Mouse (Mus musculus) limb, embryonic 13.5 days (tissue): ENCODE measurements around the gene Slc25a43. TPM values are rescaled to one million over a fixed set of nuclear protein-coding genes. Genes with fewer than 3 reads are reported as not detected.

Experiments
- ATAC-seq: fragments of 200-750 bp; cut with Nextera tagmentation; 2 replicates; pipeline ENCODE4 v1.8.0; 2017; ENCODE audit warnings: low read depth, moderate number of reproducible peaks, moderate TSS enrichment; ENCODE audit not compliant: low FRiP score
- H3K27ac ChIP-seq: fragments of 300-500 bp; sonication (generic); 2 replicates; pipeline ENCODE4 v1.5.1; 2015; ENCODE audit warnings: inconsistent platforms, mild to moderate bottlenecking, moderate library complexity
- H3K27me3 ChIP-seq: fragments of 300-500 bp; sonication (generic); 2 replicates; pipeline ENCODE4 v1.6.1; 2015; ENCODE audit warnings: mild to moderate bottlenecking, inconsistent platforms
- H3K36me3 ChIP-seq: fragments of 300-500 bp; sonication (generic); 2 replicates; pipeline ENCODE4 v1.6.1; 2015; ENCODE audit warnings: inconsistent platforms, mild to moderate bottlenecking, moderate library complexity
- H3K4me1 ChIP-seq: fragments of 300-500 bp; sonication (generic); 2 replicates; pipeline ENCODE4 v1.6.1; 2015; ENCODE audit warnings: inconsistent platforms
- H3K4me2 ChIP-seq: fragments of 300-500 bp; sonication (generic); replicated peaks from 2 replicates; pipeline ENCODE4 v1.6.1; 2015; ENCODE audit warnings: inconsistent platforms, mild to moderate bottlenecking, moderate library complexity
- H3K4me3 ChIP-seq: fragments of 300-500 bp; sonication (generic); 2 replicates; pipeline ENCODE4 v1.5.1; 2015; ENCODE audit warnings: moderate library complexity, mild to moderate bottlenecking, inconsistent platforms
- H3K9ac ChIP-seq: fragments of 300-500 bp; sonication (generic); 2 replicates; pipeline ENCODE4 v1.6.1; 2015; ENCODE audit warnings: mild to moderate bottlenecking, inconsistent platforms
- H3K9me3 ChIP-seq: fragments of 300-500 bp; sonication (generic); 2 replicates; pipeline ENCODE4 v1.6.1; 2016; ENCODE audit warnings: inconsistent platforms
- WGBS: fragments of 180-500 bp; shearing (Covaris S2); methylation state at CpG from one replicate; pipeline ENCODE4 v1.1.7; 2015; 5-methylcytosine and 5-hydroxymethylcytosine counted together
- polyA plus RNA-seq: library from polyadenylated mRNA; unstranded; fragments of >200 nt; fragmentation: Nextera tagmentation; extraction: Ambion mirVana; gene quantifications from 2 replicates; pipeline ENCODE4 v1.2.1, GENCODE M21; 2015

Slc25a43 gene
- polyA plus RNA-seq = 1.7 TPM in 2 replicates

DNA sequence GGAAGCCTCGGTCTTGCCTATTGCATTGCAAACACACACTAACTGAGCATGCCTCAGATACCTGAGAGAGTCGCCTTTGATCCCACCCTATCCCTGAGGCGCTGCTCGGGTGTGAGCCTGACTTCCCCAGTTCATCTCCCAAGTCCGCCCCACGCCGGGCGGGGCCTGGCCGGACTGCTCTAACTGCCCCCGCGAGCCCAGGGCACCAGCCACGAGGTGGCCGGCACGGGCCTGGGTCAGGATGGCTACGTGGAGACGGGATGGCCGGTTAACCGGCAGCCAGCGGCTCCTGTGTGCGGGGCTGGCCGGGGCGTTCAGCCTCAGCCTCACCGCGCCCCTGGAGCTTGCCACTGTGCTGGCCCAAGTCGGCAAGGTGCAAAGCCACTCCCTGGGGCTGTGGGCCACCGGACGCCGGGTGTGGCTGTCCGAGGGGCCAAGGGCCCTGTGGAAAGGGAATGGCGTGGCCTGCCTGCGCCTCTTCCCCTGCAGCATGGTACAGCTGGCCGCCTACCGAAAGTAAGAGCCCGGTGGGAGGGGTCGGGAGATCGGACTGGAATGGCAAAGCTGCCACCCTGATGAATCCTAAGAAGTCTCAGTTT, at the start of gene Slc25a43:
Gene Slc25a43, plus strand, starts transcription at position 157 of the 599 bp plus-strand sequence.
- Histone ChIP-seq H3K27me3 (no peaks in the 10 kb centered on the region), H3K27ac (no peak within 1 kb of the TSS), H3K36me3 (no peaks in the 10 kb centered on the region), H3K9ac (peak within 1 kb of the TSS; percentile 70), H3K9me3 (no peaks in the 10 kb centered on the region), H3K4me3 (peak within 1 kb of the TSS; percentile 45), H3K4me2 (peak within 1 kb of the TSS; percentile 76), H3K4me1 (no peaks in the 10 kb centered on the region)
- WGBS = 13% methylated on average over 36 of the region's 36 CpGs
- ATAC-seq = no peak

DNA sequence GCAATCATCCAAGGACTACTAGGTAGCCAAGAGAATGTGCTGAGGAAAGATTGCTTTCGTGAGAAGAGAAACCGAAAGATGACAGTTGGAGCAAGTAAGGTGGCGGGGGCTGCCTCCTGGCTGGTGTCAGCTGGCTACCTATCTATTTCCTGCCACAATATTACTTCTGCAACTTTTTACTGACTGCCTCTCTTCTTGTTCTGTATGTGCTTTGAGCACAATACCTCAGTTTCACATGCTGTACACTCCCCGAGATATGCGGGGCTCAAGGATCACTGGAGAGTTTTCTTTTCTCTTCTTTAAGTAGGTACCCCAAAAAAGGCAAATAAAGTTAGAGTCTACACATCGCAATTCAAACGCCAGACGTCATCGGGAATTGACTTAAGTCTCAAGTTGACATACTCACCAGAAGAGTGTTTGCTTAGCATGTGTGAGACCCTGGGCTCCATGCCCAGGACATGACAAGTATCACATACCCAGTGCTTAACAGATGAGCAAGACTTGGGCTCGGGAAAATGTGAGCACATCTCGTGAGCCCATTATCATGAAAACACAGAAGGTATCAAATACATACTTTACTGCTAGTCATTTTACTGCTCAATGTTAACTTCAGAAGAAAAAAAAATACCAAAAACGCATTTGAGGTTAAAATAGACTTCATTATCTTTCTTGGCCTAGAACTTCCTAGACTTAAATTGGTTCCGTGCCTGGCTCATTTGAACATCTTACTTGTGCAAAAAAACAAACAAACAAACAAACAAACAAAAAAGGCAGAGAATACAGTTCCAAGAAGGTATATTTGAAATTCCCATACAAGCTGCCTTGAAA, 3.1 kb upstream of the Slc25a43 start:
- WGBS = 92% methylated on average over 13 of the region's 13 CpGs
- Histone ChIP-seq H3K36me3 (no peaks in the 10 kb centered on the region), H3K27me3 (no peaks in the 10 kb centered on the region), H3K4me2 (no peak overlapping the region), H3K27ac (no peak overlapping the region), H3K4me3 (no peak overlapping the region), H3K4me1 (no peaks in the 10 kb centered on the region), H3K9me3 (no peaks in the 10 kb centered on the region), H3K9ac (no peak overlapping the region)
- no peak for ATAC-seq

- 42% methylated on average over 6 of the region's 6 CpGs for WGBS
- Histone ChIP-seq H3K4me3 (no peak overlapping the region), H3K9me3 (no peaks in the 10 kb centered on the region), H3K4me1 (no peaks in the 10 kb centered on the region), H3K27me3 (no peaks in the 10 kb centered on the region), H3K4me2 (no peak overlapping the region), H3K27ac (no peak overlapping the region), H3K9ac (no peak overlapping the region), H3K36me3 (no peaks in the 10 kb centered on the region)
- no peak for ATAC-seq
Measured at GRCm38 (mm10) chrX:36741278-36741677, 2.2 kb upstream of the Slc25a43 start.

DNA sequence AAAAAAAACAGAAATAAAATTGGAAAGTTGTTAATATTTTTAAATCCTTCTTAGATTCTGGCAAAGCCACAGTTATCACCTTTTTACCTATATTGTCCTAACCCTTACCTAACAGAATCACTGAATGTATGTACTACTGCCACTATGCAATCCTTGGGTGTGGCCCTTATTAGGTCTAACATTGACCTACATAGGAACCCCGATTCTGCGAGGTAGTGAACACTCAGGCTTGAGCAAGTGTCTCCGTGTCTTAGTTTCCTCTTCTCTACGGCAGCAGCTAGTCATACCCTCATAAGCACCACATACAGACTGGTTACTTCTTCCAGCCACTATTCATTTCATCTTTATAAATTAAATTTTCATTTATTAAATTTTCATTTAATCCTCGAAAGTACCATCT, 715 bp upstream of the Slc25a43 start:
- H3K4me3 ChIP-seq = no peak overlapping the region
- no peak overlapping the region for H3K4me2 ChIP-seq
- H3K27ac ChIP-seq = no peak overlapping the region
- no peaks in the 10 kb centered on the region for H3K36me3 ChIP-seq
- 91% methylated on average over 5 of the region's 5 CpGs for WGBS
- no peak overlapping the region for H3K9ac ChIP-seq
- H3K4me1 ChIP-seq = no peaks in the 10 kb centered on the region
- no peak for ATAC-seq
- H3K27me3 ChIP-seq = no peaks in the 10 kb centered on the region
- no peaks in the 10 kb centered on the region for H3K9me3 ChIP-seq

DNA sequence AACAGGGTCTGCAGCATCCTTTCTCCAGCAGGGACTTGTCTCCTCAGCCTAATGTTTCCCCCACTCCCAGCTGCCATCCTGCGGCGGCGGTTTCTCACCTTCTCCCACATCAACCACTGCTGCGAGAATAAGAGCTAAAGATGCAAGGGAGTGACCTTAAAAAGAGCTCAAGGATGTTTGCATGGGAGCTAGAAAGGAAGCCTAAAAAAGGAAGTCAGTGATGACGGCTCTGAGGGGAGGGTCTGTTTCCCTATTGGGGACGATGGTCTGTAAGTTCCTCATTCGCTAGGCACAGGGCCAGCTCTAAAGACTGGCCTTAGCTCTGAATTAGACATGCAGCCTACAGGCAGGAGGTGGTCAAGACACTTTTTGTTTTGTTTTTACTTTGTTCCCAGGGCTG, 1.3 kb downstream of the Slc25a43 start:
- Histone ChIP-seq H3K4me3 (no peak overlapping the region), H3K36me3 (no peaks in the 10 kb centered on the region), H3K9me3 (no peaks in the 10 kb centered on the region), H3K9ac (no peak overlapping the region), H3K4me1 (no peaks in the 10 kb centered on the region), H3K27me3 (no peaks in the 10 kb centered on the region), H3K27ac (no peak overlapping the region), H3K4me2 (no peak overlapping the region)
- 59% methylated on average over 7 of the region's 7 CpGs for WGBS
- ATAC-seq = no peak

- Histone ChIP-seq H3K27me3 (no peaks in the 10 kb centered on the region), H3K9ac (no peak overlapping the region), H3K4me3 (no peak overlapping the region), H3K4me1 (no peaks in the 10 kb centered on the region), H3K36me3 (no peaks in the 10 kb centered on the region), H3K4me2 (no peak overlapping the region), H3K9me3 (no peaks in the 10 kb centered on the region), H3K27ac (no peak overlapping the region)
- ATAC-seq = no peak
- whole genome bisulfite sequencing = 87% methylated on average over 7 of the region's 7 CpGs
Measured at GRCm38 (mm10) chrX:36745333-36745732, 1.9 kb downstream of the Slc25a43 start.

- no peak overlapping the region for H3K4me3 ChIP-seq
- H3K27me3 ChIP-seq = no peaks in the 10 kb centered on the region
- no peaks in the 10 kb centered on the region for H3K36me3 ChIP-seq
- no peak for ATAC-seq
- WGBS = 82% methylated on average over 8 of the region's 8 CpGs
- H3K4me2 ChIP-seq = no peak overlapping the region
- H3K9me3 ChIP-seq = no peaks in the 10 kb centered on the region
- no peaks in the 10 kb centered on the region for H3K4me1 ChIP-seq
- H3K27ac ChIP-seq = no peak overlapping the region
- H3K9ac ChIP-seq = no peak overlapping the region
Measured at GRCm38 (mm10) chrX:36746789-36747188, 3.3 kb downstream of the Slc25a43 start.

DNA sequence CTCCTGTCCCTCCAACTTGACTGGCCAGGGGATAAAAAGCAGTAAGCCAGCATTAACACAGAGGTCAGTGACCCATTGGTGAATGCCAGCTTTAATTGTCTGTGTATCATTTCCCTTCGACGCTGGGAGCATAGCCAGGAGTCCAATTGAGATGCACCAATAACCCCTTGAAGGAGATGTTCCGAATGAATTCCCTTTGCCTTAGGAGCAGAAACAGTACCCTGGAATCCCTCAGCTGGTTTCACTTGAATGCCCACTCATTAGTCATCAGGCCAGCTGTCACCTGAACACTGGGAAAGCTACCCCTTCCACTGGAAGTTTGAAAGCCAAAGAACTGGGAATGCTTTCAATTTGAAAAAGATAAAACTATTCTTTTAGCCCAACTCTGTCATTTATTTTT, 5.1 kb downstream of the Slc25a43 start:
- Histone ChIP-seq H3K4me1 (no peaks in the 10 kb centered on the region), H3K4me2 (no peak overlapping the region), H3K27ac (no peak overlapping the region), H3K36me3 (no peaks in the 10 kb centered on the region), H3K4me3 (no peak overlapping the region), H3K27me3 (no peaks in the 10 kb centered on the region), H3K9ac (no peak overlapping the region), H3K9me3 (no peaks in the 10 kb centered on the region)
- no peak for ATAC-seq
- WGBS = 62% methylated on average over 3 of the region's 3 CpGs

- Histone ChIP-seq H3K4me1 (no peaks in the 10 kb centered on the region), H3K4me3 (no peak overlapping the region), H3K9ac (no peak overlapping the region), H3K4me2 (no peak overlapping the region), H3K27ac (no peak overlapping the region), H3K36me3 (no peaks in the 10 kb centered on the region), H3K27me3 (no peaks in the 10 kb centered on the region), H3K9me3 (no peaks in the 10 kb centered on the region)
- WGBS = 69% methylated on average over 6 of the region's 6 CpGs
- ATAC-seq = no peak
Measured at GRCm38 (mm10) chrX:36749281-36749785, 5.9 kb downstream of the Slc25a43 start.

DNA sequence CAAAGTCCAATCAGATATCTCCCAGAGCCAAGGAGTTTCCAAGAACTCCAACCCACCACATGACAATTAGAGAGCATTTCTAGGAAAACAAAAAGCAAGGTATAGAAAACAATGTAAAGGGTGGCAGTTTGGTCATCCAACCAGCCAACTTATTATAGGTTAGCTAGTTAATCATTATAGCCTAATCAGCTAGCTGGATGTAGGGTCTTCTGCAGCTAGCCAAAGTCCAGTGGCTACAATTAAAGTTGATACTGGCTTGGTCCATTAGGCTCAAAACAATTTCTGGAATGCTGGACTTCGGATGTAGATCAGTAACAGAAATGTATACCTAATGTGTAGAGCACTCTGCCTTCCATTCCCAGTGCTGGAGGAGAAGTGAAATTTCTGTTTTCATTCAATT, 7.1 kb downstream of the Slc25a43 start:
- H3K9me3 ChIP-seq = no peaks in the 10 kb centered on the region
- H3K9ac ChIP-seq = no peak overlapping the region
- no peak for ATAC-seq
- H3K27me3 ChIP-seq = no peaks in the 10 kb centered on the region
- H3K4me3 ChIP-seq = no peak overlapping the region
- H3K4me1 ChIP-seq = no peaks in the 10 kb centered on the region
- 77% methylated on average over 1 of the region's 1 CpGs for WGBS
- H3K4me2 ChIP-seq = no peak overlapping the region
- no peak overlapping the region for H3K27ac ChIP-seq
- H3K36me3 ChIP-seq = no peaks in the 10 kb centered on the region

- Histone ChIP-seq H3K4me1 (no peaks in the 10 kb centered on the region), H3K9me3 (no peaks in the 10 kb centered on the region), H3K4me3 (no peak overlapping the region), H3K27ac (no peak overlapping the region), H3K9ac (no peak overlapping the region), H3K36me3 (no peaks in the 10 kb centered on the region), H3K27me3 (no peaks in the 10 kb centered on the region), H3K4me2 (no peak overlapping the region)
- no peak for ATAC-seq
- 92% methylated on average over 3 of the region's 3 CpGs for WGBS
Measured at GRCm38 (mm10) chrX:36752586-36752985, 9.1 kb downstream of the Slc25a43 start.

- no peak for ATAC-seq
- WGBS = 79% methylated on average over 7 of the region's 7 CpGs
- Histone ChIP-seq H3K36me3 (no peaks in the 10 kb centered on the region), H3K9ac (no peak overlapping the region), H3K4me3 (no peak overlapping the region), H3K9me3 (no peaks in the 10 kb centered on the region), H3K4me1 (no peaks in the 10 kb centered on the region), H3K27ac (no peak overlapping the region), H3K4me2 (no peak overlapping the region), H3K27me3 (no peaks in the 10 kb centered on the region)
Measured at GRCm38 (mm10) chrX:36757796-36758472, 14.5 kb downstream of the Slc25a43 start.
